Mouse (Mus musculus) natural killer cell, adult 2 months (primary cell): ENCODE data around the gene Rac2.
A peak's percentile ranks its signal among the peaks of the same experiment; 100 is the strongest.

Experiments used
- DNase-seq, 2 experiments: peaks; one replicate each; pipeline ENCODE4 v3.0.0; 2022; ENCODE audit warnings: low spot score in 2 of 2

The Rac2 gene

GRCm38 (mm10) chr15:78572658-78573397 is at the start of gene Rac2:
Gene Rac2 (minus strand): TSS chr15:78572783.
- peak; percentile 76 to 80 for DNase-seq

DNA sequence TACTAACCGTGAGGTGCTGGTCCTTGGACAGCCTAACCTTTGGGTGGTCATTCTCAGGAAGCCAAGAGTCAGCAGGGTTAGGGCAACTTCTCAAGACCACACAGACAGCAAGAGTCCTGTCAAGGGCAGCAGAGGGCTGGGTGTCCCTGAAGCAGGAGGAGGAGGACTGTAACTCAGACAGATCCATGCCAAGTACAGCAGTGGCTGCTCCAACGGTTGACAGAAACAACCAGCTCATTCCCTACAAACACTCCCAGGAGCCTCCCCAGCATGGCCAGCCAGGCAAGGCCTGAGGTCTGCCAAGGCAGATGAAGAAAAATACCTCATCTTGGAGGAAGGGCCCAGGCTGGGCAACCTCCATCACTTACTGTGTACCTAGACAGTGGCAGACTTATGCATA is 44.4 kb upstream of the Rac2 start:
- DNase-seq: no peak

- peak; percentile 54 to 65 for DNase-seq
Measured at GRCm38 (mm10) chr15:78614536-78614935, 42.0 kb upstream of the Rac2 start.

DNA sequence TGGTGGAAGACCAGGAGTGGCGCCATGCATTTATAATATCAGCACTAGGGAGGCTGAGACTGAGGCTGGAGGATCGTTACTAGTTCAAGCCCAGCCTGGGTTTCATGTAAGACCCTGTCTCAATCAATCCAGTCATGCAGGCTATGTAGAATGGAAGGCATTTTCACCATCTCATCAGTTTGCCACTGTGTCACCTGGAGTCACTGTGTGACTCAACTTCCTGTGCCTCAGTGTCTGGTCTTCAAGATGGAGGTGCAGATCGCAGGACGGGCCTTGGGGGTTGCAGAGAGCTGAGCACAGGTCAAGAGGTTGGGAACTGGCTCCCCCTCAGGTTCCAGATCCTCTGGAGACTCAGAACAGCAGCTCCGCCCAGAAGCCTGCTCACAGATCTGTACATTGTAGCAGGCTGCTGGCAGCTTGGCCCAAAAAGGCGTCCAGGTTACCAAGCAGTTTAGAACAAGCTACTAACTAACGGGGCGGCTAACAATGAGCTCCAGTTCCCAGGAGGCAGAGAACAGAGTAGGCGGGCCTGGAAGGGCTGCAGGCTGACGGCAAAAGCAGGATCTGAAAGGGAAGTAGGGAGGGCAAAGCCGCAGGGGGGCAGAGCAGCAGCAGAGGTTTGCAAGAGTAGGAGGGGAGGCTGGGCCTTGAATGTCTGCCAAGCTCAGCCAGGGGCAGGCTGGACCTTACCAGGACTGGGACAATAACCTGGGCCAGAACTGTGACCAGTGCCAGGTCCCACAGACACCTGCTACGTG is 38.3 kb upstream of the Rac2 start:
- no peak for DNase-seq

DNA sequence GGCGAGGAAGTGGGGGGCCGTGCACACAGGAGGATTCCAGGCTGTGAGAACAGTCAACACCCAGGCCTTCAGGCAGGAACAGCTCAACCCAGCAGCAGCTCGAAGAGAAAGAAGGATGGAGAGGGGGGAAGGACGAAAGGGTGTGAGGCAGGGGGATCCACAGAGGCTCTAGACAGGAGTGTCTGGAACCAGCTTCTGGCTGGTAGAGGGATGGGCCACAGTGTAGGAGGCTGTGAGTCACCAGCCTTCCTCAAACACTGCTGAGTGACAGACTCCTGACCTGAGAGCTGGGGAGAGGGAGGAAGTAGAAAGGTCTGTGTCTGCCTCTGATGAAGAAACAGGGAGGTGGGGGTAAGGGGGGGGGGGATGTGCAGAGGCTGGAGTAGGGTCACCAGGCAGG is 34.9 kb upstream of the Rac2 start:
- DNase-seq: peak in 1 of 2 experiments; percentile 32

GRCm38 (mm10) chr15:78606059-78606458 is 33.5 kb upstream of the Rac2 start:
- DNase-seq: no peak

- no peak for DNase-seq
Measured at GRCm38 (mm10) chr15:78605371-78605791, 32.8 kb upstream of the Rac2 start.

- no peak for DNase-seq
Measured at GRCm38 (mm10) chr15:78604255-78604654, 31.7 kb upstream of the Rac2 start.

DNA sequence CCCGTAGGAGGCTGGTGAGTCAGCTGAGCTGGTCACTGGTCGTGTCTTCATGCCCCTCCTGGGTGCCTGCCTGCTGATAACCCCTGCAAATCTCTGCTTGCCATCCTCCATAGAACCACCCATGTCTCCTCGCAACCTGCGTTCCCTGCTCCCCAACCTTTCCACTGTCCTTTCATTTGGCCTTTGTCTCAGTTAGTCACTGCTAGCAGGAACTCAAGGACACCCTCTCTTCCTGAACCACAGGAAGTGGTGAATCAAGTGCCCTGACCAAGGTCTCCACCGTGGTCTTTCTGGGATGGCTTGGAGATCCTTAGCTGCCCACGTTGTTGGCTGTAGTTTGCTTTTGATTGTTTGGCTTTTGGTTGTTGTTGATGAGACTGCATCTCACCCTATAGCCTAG is 28.6 kb upstream of the Rac2 start:
- no peak for DNase-seq

DNA sequence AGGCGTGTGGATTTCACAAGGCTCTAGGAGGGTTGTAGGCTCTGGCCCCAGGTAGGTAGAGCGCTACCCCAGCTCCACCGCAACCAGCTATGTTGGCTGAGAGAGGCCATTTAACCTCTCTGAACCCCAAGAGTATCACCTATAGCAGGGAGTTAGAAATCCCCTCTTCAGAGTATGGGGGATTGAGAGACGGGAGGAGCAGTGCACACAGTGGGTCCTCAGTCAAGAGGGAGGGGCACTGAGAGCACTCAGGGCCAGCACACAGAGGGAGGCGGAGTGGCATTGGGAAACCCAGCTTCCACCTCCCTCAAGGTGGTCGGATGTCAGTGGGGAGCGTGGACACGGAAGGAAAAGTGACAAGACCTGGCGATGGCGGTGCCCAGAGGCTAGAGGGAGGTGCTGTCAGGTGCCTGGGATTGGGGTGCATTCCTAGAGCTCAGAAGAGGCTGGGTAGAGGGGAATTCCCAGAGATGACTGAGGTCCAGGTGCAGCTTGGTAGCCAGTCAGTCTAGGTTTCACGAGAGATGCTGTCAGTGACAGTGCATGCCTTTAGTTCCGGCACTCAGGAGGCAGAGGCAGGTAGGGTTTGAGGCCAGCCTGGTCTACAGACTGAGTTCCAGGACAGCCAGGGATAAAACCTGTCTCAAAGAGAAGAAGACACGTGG is 27.1 kb upstream of the Rac2 start:
- DNase-seq: no peak

DNA sequence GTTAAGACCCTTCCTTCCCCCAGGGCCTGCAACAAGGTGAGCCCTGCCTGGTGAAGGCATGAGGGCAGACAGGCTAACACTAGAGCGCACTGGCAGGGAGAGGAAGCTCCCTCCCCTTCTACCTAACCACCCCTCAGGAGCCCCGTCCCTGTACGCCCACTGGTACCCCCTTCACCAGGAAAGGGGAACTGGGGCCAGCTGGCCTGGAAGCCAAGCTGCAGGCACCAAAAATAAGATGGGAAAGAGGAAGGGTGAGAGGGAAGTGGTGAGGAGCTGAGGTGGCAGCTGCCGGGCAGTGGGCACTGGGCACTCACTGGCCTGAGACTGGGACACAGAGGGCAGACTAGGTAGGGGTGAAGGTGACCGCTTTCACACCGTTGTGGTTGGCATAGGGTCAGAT is 26.5 kb upstream of the Rac2 start:
- DNase-seq: peak; percentile 25 to 46

- peak; percentile 81 to 82 for DNase-seq
Measured at GRCm38 (mm10) chr15:78597729-78598128, 25.1 kb upstream of the Rac2 start.

DNA sequence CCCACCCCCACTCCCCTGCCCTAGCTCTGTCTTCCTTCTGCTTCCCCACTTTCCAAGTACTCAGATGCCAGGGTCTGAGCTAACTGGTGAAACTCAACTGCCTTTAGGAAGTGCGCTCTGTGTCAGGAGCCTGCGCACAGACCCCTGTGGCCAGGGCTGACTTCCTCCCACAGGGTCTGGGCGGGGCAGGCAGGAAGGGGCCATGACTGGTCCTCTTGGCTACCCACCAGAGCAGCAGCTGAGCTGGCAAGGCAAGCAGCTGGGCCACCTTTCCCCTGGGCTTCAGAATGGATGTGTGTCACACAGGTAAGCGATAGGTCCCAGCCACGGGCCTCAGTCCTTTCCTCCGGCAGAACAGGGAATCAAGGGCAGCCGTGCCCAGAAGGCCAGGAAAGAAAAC is 24.3 kb upstream of the Rac2 start, which contains the start of gene Cyth4:
Gene Cyth4 (plus strand): TSS at position 134 of the 400 bp plus-strand sequence.
- peak; percentile 80 to 82 for DNase-seq

- DNase-seq: no peak
Measured at GRCm38 (mm10) chr15:78596504-78596903, 23.9 kb upstream of the Rac2 start.

GRCm38 (mm10) chr15:78595468-78595867 is 22.9 kb upstream of the Rac2 start:
- DNase-seq: no peak

DNA sequence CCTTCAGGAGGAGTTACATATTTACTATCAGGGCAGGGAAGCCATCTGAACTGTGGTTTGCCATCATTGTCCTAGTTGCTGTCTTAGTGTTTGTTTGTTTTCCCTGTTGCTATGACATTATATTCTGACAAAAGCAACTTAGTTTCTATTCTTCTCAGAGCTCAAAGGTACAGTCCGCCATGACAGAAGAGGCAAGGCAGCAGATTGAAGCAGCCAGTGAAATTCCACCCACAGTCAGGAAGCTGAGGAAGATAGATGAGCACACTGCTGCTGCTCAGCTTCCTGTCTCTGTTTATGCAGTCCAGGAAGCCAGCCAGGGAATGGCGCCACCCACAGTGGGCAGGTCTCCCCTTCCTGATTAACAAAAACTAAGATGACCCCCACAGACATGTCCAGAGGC is 22.2 kb upstream of the Rac2 start:
- peak; percentile 43 to 48 for DNase-seq

GRCm38 (mm10) chr15:78593896-78594425 is 21.4 kb upstream of the Rac2 start:
- no peak for DNase-seq

DNA sequence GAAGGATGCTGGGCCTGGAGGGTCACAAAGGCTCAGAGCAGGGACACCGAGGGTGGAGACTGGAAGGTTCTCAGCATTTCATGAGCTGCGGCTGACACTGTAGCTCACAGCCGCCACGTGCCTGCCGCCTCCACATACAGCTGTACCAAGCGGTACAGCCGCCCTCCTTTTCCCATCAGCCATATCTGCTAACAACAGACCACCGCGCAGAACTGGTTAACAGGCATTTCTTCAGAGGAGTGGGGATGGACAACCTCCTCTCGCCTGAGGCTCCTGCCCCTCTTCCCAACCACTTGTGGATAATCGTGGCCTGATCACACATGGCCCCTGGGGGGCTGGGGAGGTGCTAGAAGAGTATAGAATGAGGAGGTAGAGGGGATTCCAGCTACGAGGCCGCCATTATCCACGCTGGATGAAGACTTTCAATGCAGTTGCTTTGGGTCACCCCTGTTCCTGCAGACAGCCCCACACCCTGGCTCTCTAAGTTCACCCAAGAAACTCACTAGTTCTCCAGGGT is 19.9 kb upstream of the Rac2 start:
- no peak for DNase-seq

- peak; percentile 75 to 78 for DNase-seq
Measured at GRCm38 (mm10) chr15:78591680-78592451, 19.3 kb upstream of the Rac2 start.

DNA sequence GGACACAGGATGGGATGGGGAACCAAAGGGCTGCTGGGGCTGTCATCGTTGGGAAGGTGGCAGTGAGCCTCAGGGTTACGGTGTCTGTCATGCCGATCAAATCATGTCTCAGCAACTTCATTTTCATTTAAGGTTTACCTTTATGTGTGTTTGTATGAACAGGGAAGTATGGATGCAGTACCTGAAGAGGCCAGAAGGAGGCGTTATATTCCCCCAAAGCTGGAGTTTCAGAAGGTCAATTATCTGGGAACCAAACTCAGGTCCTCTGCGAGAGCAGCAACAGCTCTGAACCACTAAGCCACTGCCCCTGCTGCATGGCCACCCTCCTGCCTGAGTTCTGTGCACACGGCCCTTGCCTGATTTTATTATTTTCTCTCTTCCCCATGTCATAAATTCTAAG is 18.2 kb upstream of the Rac2 start:
- no peak for DNase-seq

DNA sequence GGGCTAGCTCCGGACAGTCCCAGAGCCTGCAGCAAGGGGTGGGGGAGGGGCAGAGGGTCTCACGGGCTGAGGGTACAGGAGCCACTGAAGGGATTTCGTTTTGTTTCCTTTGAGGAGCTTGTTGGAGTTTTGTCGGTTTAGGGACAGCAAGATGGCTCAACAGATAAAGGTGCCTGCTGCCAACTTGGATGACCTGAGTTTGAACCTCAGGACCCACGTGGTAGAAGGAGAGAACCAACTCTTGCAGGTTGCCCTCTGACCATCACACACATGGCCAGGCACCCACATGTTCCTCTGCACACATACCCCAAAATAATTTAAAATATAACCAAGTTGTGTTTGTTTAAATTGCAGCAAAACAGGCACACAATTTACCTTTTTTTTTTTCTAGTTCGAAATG is 17.4 kb upstream of the Rac2 start:
- DNase-seq: no peak
